ENCODE assay signal across 10 mouse cellular contexts in genomic region chr12:85475920-85476828, GRCm38 (mm10). TPM values are rescaled to one million over a fixed set of nuclear protein-coding genes. Genes with fewer than 3 reads are reported as not detected.
DNase-seq lines count a peak whose midpoint lies in the region; ATAC-seq and TF ChIP-seq lines count a peak whose summit lies in the region.
"Had no signal": no experiment of that assay in that cellular context is flagged by ENCODE, and none has a peak within 500 bp of the region (broad histone marks: within the 10 kb centered on the region; RNA-seq: fewer than 3 reads in every experiment).

No protein-coding gene starts in this region.

- no peaks in the 10 kb centered on the region for H3K36me3 ChIP-seq in forebrain, embryonic 13.5 days (ENCODE audit: poor library complexity, severe bottlenecking)
- H3K36me3 ChIP-seq in forebrain, embryonic 11.5 days (ENCODE audit: control insufficient read depth, insufficient read depth, low read length), result no peaks in the 10 kb centered on the region
- H3K36me3 ChIP-seq in megakaryocyte, embryonic 14.5 days (replicated peaks; ENCODE audit: low read length), result peaks cover 12% of the 10 kb centered on the region
- H3K36me3 ChIP-seq in intestine, embryonic 16.5 days (ENCODE audit: control insufficient read depth, insufficient read depth, low read length), result no peaks in the 10 kb centered on the region
- H3K36me3 ChIP-seq in small intestine, adult 2 months (ENCODE audit: control insufficient read depth, insufficient read depth, low read length), result peaks cover 29% of the 10 kb centered on the region

- H3K27me3 ChIP-seq in forebrain, embryonic 13.5 days, result peaks cover 35% of the 10 kb centered on the region
- H3K27me3 ChIP-seq in forebrain, embryonic 11.5 days (ENCODE audit: control insufficient read depth, insufficient read depth, low read length), result peaks cover 29% of the 10 kb centered on the region
- H3K27me3 ChIP-seq in megakaryocyte, embryonic 14.5 days (replicated peaks), result peaks cover 77% of the 10 kb centered on the region
- H3K27me3 ChIP-seq in intestine, embryonic 16.5 days (replicated peaks; ENCODE audit: control insufficient read depth, insufficient read depth, low read length), result peaks cover 14% of the 10 kb centered on the region
- no peaks in the 10 kb centered on the region for H3K27me3 ChIP-seq in small intestine, adult 2 months (ENCODE audit: control insufficient read depth, insufficient read depth, low read length)

- TF ChIP-seq CTCF in small intestine, adult 2 months (IDR thresholded peaks at IDR 0.05; ENCODE audit: extremely low read depth, insufficient read length, insufficient replicate concordance, low read depth, low read length), result no peak

- peak overlapping the region; percentile 54; the same call in 1 of the 2 replicates for H3K4me3 ChIP-seq in forebrain, embryonic 13.5 days
- H3K4me3 ChIP-seq in forebrain, embryonic 11.5 days (ENCODE audit: low read depth, low read length), result no peak overlapping the region
- peak overlapping the region; percentile 67 for H3K4me3 ChIP-seq in megakaryocyte, embryonic 14.5 days (replicated peaks)
- H3K4me3 ChIP-seq in intestine, embryonic 16.5 days (ENCODE audit: low read length), result no peak overlapping the region
- peak overlapping the region; percentile 91 for H3K4me3 ChIP-seq in small intestine, adult 2 months (ENCODE audit: low read depth, low read length)

- peak overlapping the region; percentile 100 for H3K4me2 ChIP-seq in forebrain, embryonic 13.5 days
- H3K4me2 ChIP-seq in forebrain, embryonic 11.5 days (ENCODE audit: low read depth, low read length, severe bottlenecking), result no peak overlapping the region
- 0 out of 2 replicates have a peak overlapping the region, but pooled peaks have one; percentile 99 for H3K4me2 ChIP-seq in intestine, embryonic 16.5 days (ENCODE audit: low read depth, low read length)

- ATAC-seq in forebrain, embryonic 13.5 days, result no peak
- ATAC-seq in forebrain, embryonic 11.5 days (replicated peaks; ENCODE audit: low FRiP score), result no peak
- ATAC-seq in megakaryocyte, adult 5-6 weeks (ENCODE audit: poor library complexity, severe bottlenecking), result no peak
- no peak for ATAC-seq in intestine, embryonic 16.5 days
- no peak for ATAC-seq in monocyte, adult 5-6 weeks (replicated peaks; ENCODE audit: insufficient number of reproducible peaks, low FRiP score, low TSS enrichment, poor library complexity, severe bottlenecking)

- H3K9me3 ChIP-seq in forebrain, embryonic 13.5 days (replicated peaks), result no peaks in the 10 kb centered on the region
- H3K9me3 ChIP-seq in forebrain, embryonic 11.5 days (ENCODE audit: control insufficient read depth, low read length), result no peaks in the 10 kb centered on the region
- no peaks in the 10 kb centered on the region for H3K9me3 ChIP-seq in megakaryocyte, embryonic 14.5 days
- no peaks in the 10 kb centered on the region for H3K9me3 ChIP-seq in intestine, embryonic 16.5 days (ENCODE audit: control insufficient read depth, low read length)

- TF ChIP-seq POLR2A in small intestine, adult 2 months (IDR thresholded peaks at IDR 0.05; ENCODE audit: low read depth, low read length), result no peak; the same call in 1 of the 2 replicates

- 28% methylated on average over 23 of the region's 23 CpGs for WGBS in forebrain, embryonic 13.5 days
- 24% methylated on average over 23 of the region's 23 CpGs for WGBS in forebrain, embryonic 11.5 days
- 62% methylated on average over 23 of the region's 23 CpGs for WGBS in intestine, embryonic 16.5 days
- 90% methylated on average over 23 of the region's 23 CpGs for WGBS in small intestine, adult 2 months

- no peak overlapping the region for H3K9ac ChIP-seq in forebrain, embryonic 13.5 days
- no peak overlapping the region for H3K9ac ChIP-seq in forebrain, embryonic 11.5 days (ENCODE audit: low read length)
- no peak overlapping the region for H3K9ac ChIP-seq in intestine, embryonic 16.5 days (ENCODE audit: low read depth, low read length)

- H3K4me1 ChIP-seq in forebrain, embryonic 13.5 days, result peaks cover 40% of the 10 kb centered on the region
- peaks cover 12% of the 10 kb centered on the region for H3K4me1 ChIP-seq in forebrain, embryonic 11.5 days (replicated peaks; ENCODE audit: control insufficient read depth, insufficient read depth, low read length)
- peaks cover 43% of the 10 kb centered on the region for H3K4me1 ChIP-seq in megakaryocyte, embryonic 14.5 days
- peaks cover 15% of the 10 kb centered on the region; the same call in 1 of the 2 replicates for H3K4me1 ChIP-seq in intestine, embryonic 16.5 days (ENCODE audit: control insufficient read depth, insufficient read depth, low read length)
- H3K4me1 ChIP-seq in small intestine, adult 2 months (ENCODE audit: control insufficient read depth, insufficient read depth, insufficient read length, low read length), result peaks cover 17% of the 10 kb centered on the region

- no peak for DNase-seq in forebrain, embryonic 11.5 days (ENCODE audit: low spot score)
- no peak for DNase-seq in spleen, postnatal 14 days (ENCODE audit: low spot score in 2 of 2)
- DNase-seq: adrenal gland, adult 8-10 months; kidney, adult 18-20 months had no signal

- H3K27ac ChIP-seq in forebrain, embryonic 13.5 days, result no peak overlapping the region
- no peak overlapping the region for H3K27ac ChIP-seq in forebrain, embryonic 11.5 days (ENCODE audit: low read depth, low read length)
- no peak overlapping the region for H3K27ac ChIP-seq in intestine, embryonic 16.5 days (ENCODE audit: low read length)
- peak overlapping the region; percentile 27; the same call in 1 of the 2 replicates for H3K27ac ChIP-seq in small intestine, adult 2 months (ENCODE audit: insufficient read depth, low read depth, low read length)

RNA-seq across cellular contexts. Expression of gene Fos, which starts 2.5 kb away (rescaled TPM):
- polyA plus RNA-seq in forebrain, embryonic 13.5 days (2015; fragmentation: Nextera tagmentation; extraction: Ambion mirVana), result 1.1 and 1.2 TPM in 2 replicates
- 0.57 and 1.1 TPM in 2 replicates for polyA plus RNA-seq in forebrain, embryonic 11.5 days (2014; fragmentation: Nextera tagmentation; extraction: Ambion mirVana)
- 57.8 and 223 TPM in 2 replicates for polyA plus RNA-seq in megakaryocyte, embryonic 14.5 days (2012; ENCODE audit: insufficient read depth, low replicate concordance)
- total RNA-seq in megakaryocyte, adult 5-6 weeks (2015), result 468 and 475 TPM in 2 replicates
- 389 and 431 TPM in 2 replicates for total RNA-seq in megakaryocyte, adult 5-6 weeks (2017)
- polyA plus RNA-seq in intestine, embryonic 16.5 days (2015; fragmentation: Nextera tagmentation; extraction: Ambion mirVana), result 6.4 and 6.6 TPM in 2 replicates
- 103 and 283 TPM in 2 replicates for polyA plus RNA-seq in small intestine, adult 2 months (2012; rRNA removed)
- total RNA-seq in monocyte, adult 5-6 weeks (2017), result 138 to 560 TPM (median 216 TPM) in 3 replicates

Comparison
In these comparisons a context has a peak if more than half of its experiments do, and no peak if none do; other contexts are left out.
1. H3K4me3 ChIP-seq: peak in forebrain, embryonic 13.5 days (single experiment), megakaryocyte, embryonic 14.5 days (single experiment) and small intestine, adult 2 months (single experiment); none in forebrain, embryonic 11.5 days (single experiment) and intestine, embryonic 16.5 days (single experiment).